Mouse (Mus musculus) testis, postnatal 14 days (tissue): ENCODE results near the gene Nexn.
"Not testable (repeated sequence)": the region's sequence is repeated elsewhere in the genome, so short reads cannot be mapped to it uniquely, and the experiment has no call there.

Experiments used
- DNase-seq: peaks from one replicate; pipeline ENCODE4 v3.0.0; 2021; ENCODE audit warnings: low spot score

The Nexn gene

GRCm38 (mm10) chr3:152235238-152235637 is 30.9 kb downstream of the Nexn start:
- DNase-seq: no peak

- DNase-seq: no peak
Observed at GRCm38 (mm10) chr3:152231333-152232100, 34.6 kb downstream of the Nexn start.

- DNase-seq: no peak
Observed at GRCm38 (mm10) chr3:152229271-152229670, 36.9 kb downstream of the Nexn start.

GRCm38 (mm10) chr3:152228843-152229242 is 37.3 kb downstream of the Nexn start:
- DNase-seq: no peak

- DNase-seq: no peak
Observed at GRCm38 (mm10) chr3:152225906-152226305, 40.2 kb downstream of the Nexn start.

- DNase-seq: no peak
Observed at GRCm38 (mm10) chr3:152224918-152225317, 41.2 kb downstream of the Nexn start.

GRCm38 (mm10) chr3:152213416-152213815 is 52.7 kb downstream of the Nexn start:
- no peak for DNase-seq

GRCm38 (mm10) chr3:152211731-152212279 is 54.3 kb downstream of the Nexn start:
- DNase-seq: no peak

- peak; percentile 84 for DNase-seq
Observed at GRCm38 (mm10) chr3:152210728-152211391, 55.3 kb downstream of the Nexn start.

GRCm38 (mm10) chr3:152209967-152210634 is 56.0 kb downstream of the Nexn start, which contains the start of the genes Dnajb4 and Fubp1:
Dnajb4 (minus strand) TSS chr3:152210302.
Fubp1 (plus strand) TSS chr3:152210422.
- peak; percentile 100 for DNase-seq

GRCm38 (mm10) chr3:152209177-152209966 is 56.8 kb downstream of the Nexn start:
- no peak for DNase-seq

- no peak for DNase-seq
Observed at GRCm38 (mm10) chr3:152208096-152208885, 57.9 kb downstream of the Nexn start.

GRCm38 (mm10) chr3:152207156-152207555 is 59.0 kb downstream of the Nexn start:
- no peak for DNase-seq

GRCm38 (mm10) chr3:152204577-152204976 is 61.6 kb downstream of the Nexn start:
- no peak for DNase-seq

GRCm38 (mm10) chr3:152203996-152204395 is 62.2 kb downstream of the Nexn start:
- no peak for DNase-seq

GRCm38 (mm10) chr3:152203411-152203810 is 62.7 kb downstream of the Nexn start:
- DNase-seq: no peak

GRCm38 (mm10) chr3:152202942-152203341 is 63.2 kb downstream of the Nexn start:
- no peak for DNase-seq

- DNase-seq: no peak
Observed at GRCm38 (mm10) chr3:152201651-152202050, 64.5 kb downstream of the Nexn start.

GRCm38 (mm10) chr3:152201181-152201580 is 65.0 kb downstream of the Nexn start:
- DNase-seq: no peak

- DNase-seq: no peak
Observed at GRCm38 (mm10) chr3:152199125-152199524, 67.0 kb downstream of the Nexn start.

- DNase-seq: not testable (repeated sequence)
Observed at GRCm38 (mm10) chr3:152197246-152197645, 68.9 kb downstream of the Nexn start.
